Mouse (Mus musculus): ENCODE data around the gene Txnl4b.

DNA sequence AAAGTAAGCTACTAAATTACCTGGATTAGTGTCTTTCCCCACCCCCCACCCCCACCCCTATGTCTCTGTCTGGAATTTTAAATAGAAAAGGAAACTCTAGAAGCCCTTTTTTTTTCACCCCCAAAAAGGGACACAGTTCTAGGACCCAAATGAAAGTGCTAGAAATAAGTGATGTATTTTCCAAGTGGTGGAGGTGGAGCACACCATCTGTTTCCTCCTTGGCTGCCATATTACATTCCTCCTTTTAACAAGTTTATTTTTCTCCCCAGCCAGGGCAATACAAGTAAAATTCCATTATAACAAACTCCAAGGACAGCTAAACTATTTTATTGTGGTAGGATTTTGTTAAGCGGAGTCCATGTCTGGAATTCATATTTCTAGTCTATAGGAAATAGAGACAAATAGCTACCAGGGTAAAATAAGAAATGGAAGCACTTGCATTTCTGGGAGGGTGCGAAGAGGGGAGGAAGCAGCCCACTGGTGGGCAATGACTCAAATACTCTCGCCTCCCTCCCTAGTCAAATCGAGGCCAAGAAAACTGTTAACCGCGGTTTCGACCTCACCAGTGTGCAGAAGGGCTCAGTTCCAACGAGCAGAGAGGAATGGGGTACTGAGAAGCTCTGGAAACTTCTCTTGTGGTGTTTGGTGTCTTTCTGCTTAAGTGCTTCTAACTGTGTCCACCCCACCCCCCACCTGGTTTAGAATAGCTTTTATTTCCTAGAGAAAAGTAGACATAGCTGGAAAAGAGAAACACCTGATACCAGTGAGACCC is 22.8 kb upstream of the Txnl4b start:
- TF ChIP-seq CTCF (IDR thresholded peaks at IDR 0.05; ENCODE audit: control insufficient read depth, insufficient read depth, insufficient read length): no peak
- TF ChIP-seq CEBPB (IDR thresholded peaks at IDR 0.05; ENCODE audit: low read depth): no peak
- no peak for TF ChIP-seq USF1 (IDR thresholded peaks at IDR 0.05; ENCODE audit: low read depth)
- TF ChIP-seq MAX (IDR thresholded peaks at IDR 0.05): no peak
- TF ChIP-seq MYOD1 (IDR thresholded peaks at IDR 0.05; ENCODE audit: control insufficient read depth, insufficient read length, low read depth): no peak

Measured in C2C12 (cell line).